ENCODE assay signal across 25 mouse cellular contexts in the genomic region with DNA sequence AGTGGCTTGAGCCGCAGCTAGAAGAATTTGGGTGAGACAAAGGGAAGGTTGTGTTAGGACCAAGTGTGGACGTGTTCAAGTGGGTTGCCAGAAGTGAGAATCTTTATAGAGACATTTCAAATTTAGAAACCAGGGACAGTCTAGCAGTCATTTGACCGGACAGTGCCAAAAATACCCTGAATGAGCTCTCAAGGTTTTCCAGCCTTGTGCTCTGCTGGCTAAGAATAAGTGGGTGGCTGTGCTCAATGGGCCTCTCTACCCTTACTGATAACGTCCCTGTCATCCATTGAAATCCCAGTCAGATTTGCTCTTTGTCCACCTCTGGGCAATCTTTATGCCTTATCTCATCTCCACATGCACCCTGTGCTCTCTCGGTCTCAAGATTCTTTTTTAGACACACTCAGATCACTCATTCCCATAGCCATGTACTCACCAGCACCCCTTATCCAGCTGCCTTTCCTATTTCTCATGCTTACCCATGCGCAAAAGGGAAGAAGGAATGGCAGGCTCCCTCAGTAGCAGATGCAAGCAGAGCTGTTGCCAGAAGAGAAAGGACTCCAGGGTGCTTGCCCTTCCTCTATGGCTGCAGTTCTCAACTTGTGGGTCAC.
DNase-seq lines count a peak whose midpoint lies in the region; ATAC-seq and TF ChIP-seq lines count a peak whose summit lies in the region.
"Had no signal": no experiment of that assay in that cellular context is flagged by ENCODE, and none has a peak within 500 bp of the region (broad histone marks: within the 10 kb centered on the region; RNA-seq: fewer than 3 reads in every experiment).

No protein-coding gene starts in this region.

- no peak overlapping the region for H3K4me3 ChIP-seq in gastrocnemius, adult 2 months
- H3K4me3 ChIP-seq in heart, adult 2 months = no peak overlapping the region
- H3K4me3 ChIP-seq in heart, embryonic 12.5 days = no peak overlapping the region
- no peak overlapping the region for H3K4me3 ChIP-seq in heart, postnatal 0 days (ENCODE audit: low read depth, low read length)
- H3K4me3 ChIP-seq in midbrain, embryonic 14.5 days (replicated peaks; ENCODE audit: low read depth, low read length) = no peak overlapping the region
- H3K4me3 ChIP-seq: embryonic facial prominence, embryonic 10.5 days; embryonic facial prominence, embryonic 15.5 days; forebrain, embryonic 13.5 days; limb, embryonic 12.5 days; liver, embryonic 15.5 days; lung, embryonic 15.5 days; midbrain, embryonic 10.5 days had no signal

- peak overlapping the region; percentile 83 for H3K27ac ChIP-seq in gastrocnemius, adult 2 months
- peak overlapping the region; percentile 87 for H3K27ac ChIP-seq in heart, adult 2 months
- H3K27ac ChIP-seq in heart, embryonic 12.5 days (ENCODE audit: poor library complexity, severe bottlenecking) = peak overlapping the region; percentile 91
- H3K27ac ChIP-seq in heart, postnatal 0 days (ENCODE audit: low read depth) = peak overlapping the region; percentile 83
- H3K27ac ChIP-seq in midbrain, embryonic 14.5 days (replicated peaks; ENCODE audit: low read depth, low read length) = no peak overlapping the region
- H3K27ac ChIP-seq: embryonic facial prominence, embryonic 10.5 days; embryonic facial prominence, embryonic 15.5 days; forebrain, embryonic 13.5 days; hindbrain, embryonic 14.5 days; limb, embryonic 12.5 days; liver, embryonic 15.5 days; lung, embryonic 15.5 days; midbrain, embryonic 10.5 days had no signal

- H3K36me3 ChIP-seq in heart, adult 2 months (ENCODE audit: control insufficient read depth, insufficient read depth, low read length) = peaks cover 8% of the 10 kb centered on the region; the same call in 1 of the 2 replicates
- peaks cover 7% of the 10 kb centered on the region; the same call in 1 of the 2 replicates for H3K36me3 ChIP-seq in heart, embryonic 12.5 days
- H3K36me3 ChIP-seq in heart, postnatal 0 days (replicated peaks; ENCODE audit: control insufficient read depth, insufficient read depth, low read length) = 0 out of 2 replicates have a peak, but pooled peaks cover 6% of the 10 kb centered on the region
- H3K36me3 ChIP-seq in midbrain, embryonic 14.5 days (ENCODE audit: control insufficient read depth, insufficient read depth, low read length) = no peaks in the 10 kb centered on the region
- H3K36me3 ChIP-seq: embryonic facial prominence, embryonic 10.5 days; limb, embryonic 12.5 days; liver, embryonic 15.5 days; lung, embryonic 15.5 days; midbrain, embryonic 10.5 days had no signal

- no peak for DNase-seq in gastrocnemius, adult 2 months
- no peak for DNase-seq in gastrocnemius, postnatal 14 days
- peak in 1 of 2 experiments; percentile 69 for DNase-seq in heart, adult 2 months
- peak; percentile 80 for DNase-seq in heart, postnatal 0 days (ENCODE audit: low spot score)
- DNase-seq in midbrain, embryonic 14.5 days = no peak
- no peak for DNase-seq in kidney, postnatal 14 days
- DNase-seq in left cerebral cortex, postnatal 4 days = no peak
- DNase-seq: adrenal gland, adult 8-10 months; cerebellum, adult 8-10 months; cerebellum, postnatal 25 days; gastrocnemius, postnatal 36 days; kidney, postnatal 25 days; thymus, adult 2 months; thymus, postnatal 36 days had no signal

- H3K9me3 ChIP-seq in heart, embryonic 12.5 days (replicated peaks) = no peaks in the 10 kb centered on the region
- no peaks in the 10 kb centered on the region for H3K9me3 ChIP-seq in heart, postnatal 0 days (replicated peaks; ENCODE audit: control insufficient read depth, low read length)
- H3K9me3 ChIP-seq in midbrain, embryonic 14.5 days (ENCODE audit: control insufficient read depth, low read length) = no peaks in the 10 kb centered on the region
- H3K9me3 ChIP-seq: embryonic facial prominence, embryonic 10.5 days; embryonic facial prominence, embryonic 15.5 days; forebrain, embryonic 13.5 days; limb, embryonic 12.5 days; liver, embryonic 15.5 days; lung, embryonic 15.5 days; midbrain, embryonic 10.5 days had no signal

- no peaks in the 10 kb centered on the region for H3K27me3 ChIP-seq in heart, adult 2 months (ENCODE audit: control insufficient read depth, insufficient read depth, low read length)
- no peaks in the 10 kb centered on the region for H3K27me3 ChIP-seq in heart, embryonic 12.5 days (replicated peaks)
- no peaks in the 10 kb centered on the region for H3K27me3 ChIP-seq in heart, postnatal 0 days (ENCODE audit: control insufficient read depth, insufficient read depth, low read length)
- H3K27me3 ChIP-seq in midbrain, embryonic 14.5 days (ENCODE audit: control insufficient read depth, insufficient read depth, low read length) = no peaks in the 10 kb centered on the region
- H3K27me3 ChIP-seq: embryonic facial prominence, embryonic 15.5 days; forebrain, embryonic 13.5 days; limb, embryonic 12.5 days; liver, embryonic 15.5 days; lung, embryonic 15.5 days had no signal

- 0 out of 2 replicates have a peak overlapping the region, but pooled peaks have one; percentile 23 for H3K4me2 ChIP-seq in heart, embryonic 12.5 days
- no peak overlapping the region for H3K4me2 ChIP-seq in heart, postnatal 0 days (ENCODE audit: low read depth, low read length)
- H3K4me2 ChIP-seq in midbrain, embryonic 14.5 days (ENCODE audit: low read length) = no peak overlapping the region
- H3K4me2 ChIP-seq: embryonic facial prominence, embryonic 15.5 days; forebrain, embryonic 13.5 days; hindbrain, embryonic 14.5 days; limb, embryonic 12.5 days; liver, embryonic 15.5 days; lung, embryonic 15.5 days had no signal

- ATAC-seq in heart, embryonic 12.5 days (ENCODE audit: insufficient number of reproducible peaks, low FRiP score) = peak; percentile 81
- peak; percentile 84 for ATAC-seq in heart, postnatal 0 days (ENCODE audit: insufficient read depth, low read depth)
- ATAC-seq in midbrain, embryonic 14.5 days (ENCODE audit: low FRiP score, low TSS enrichment) = no peak
- ATAC-seq: activated CD4-positive, CD25-positive, alpha-beta regulatory T cell, adult 4 months; forebrain, embryonic 13.5 days; intestine, postnatal 0 days had no signal

- H3K9ac ChIP-seq in heart, adult 2 months (ENCODE audit: low read depth, low read length) = no peak overlapping the region; the same call in 1 of the 2 replicates
- no peak overlapping the region for H3K9ac ChIP-seq in heart, embryonic 12.5 days
- no peak overlapping the region for H3K9ac ChIP-seq in heart, postnatal 0 days (replicated peaks; ENCODE audit: low read depth, low read length)
- no peak overlapping the region for H3K9ac ChIP-seq in midbrain, embryonic 14.5 days (replicated peaks; ENCODE audit: low read length)
- H3K9ac ChIP-seq: embryonic facial prominence, embryonic 15.5 days; forebrain, embryonic 13.5 days; hindbrain, embryonic 14.5 days; limb, embryonic 12.5 days; liver, embryonic 15.5 days; lung, embryonic 15.5 days had no signal

- intact Hi-C loops in gastrocnemius, adult 2 months (cut with DNase I) = no loop called here
- intact Hi-C loops in gastrocnemius, postnatal 14 days (cut with DNase I; ENCODE audit: low total_unique reads) = no loop called here
- intact Hi-C loops in heart, adult 2 months (cut with DNase I) = no loop called here
- intact Hi-C loops in left cerebral cortex, postnatal 4 days (cut with DNase I) = no loop called here

- TF ChIP-seq EP300 in heart, adult 2 months (IDR thresholded peaks at IDR 0.05; ENCODE audit: insufficient read depth, low read depth, low read length) = peak; percentile 75; the same call in 1 of the 2 replicates
- peak; percentile 59; the same call in 1 of the 2 replicates for TF ChIP-seq EP300 in heart, postnatal 0 days (IDR thresholded peaks at IDR 0.05; ENCODE audit: low read depth)

- peaks cover 15% of the 10 kb centered on the region for H3K4me1 ChIP-seq in heart, adult 2 months (ENCODE audit: control insufficient read depth, insufficient read depth, low read length)
- H3K4me1 ChIP-seq in heart, embryonic 12.5 days (replicated peaks) = peaks cover 45% of the 10 kb centered on the region
- peaks cover 44% of the 10 kb centered on the region for H3K4me1 ChIP-seq in heart, postnatal 0 days (ENCODE audit: control insufficient read depth, insufficient read depth)
- no peaks in the 10 kb centered on the region for H3K4me1 ChIP-seq in midbrain, embryonic 14.5 days (ENCODE audit: control insufficient read depth, insufficient read depth, low read length)
- H3K4me1 ChIP-seq: forebrain, embryonic 13.5 days; liver, embryonic 15.5 days; midbrain, embryonic 10.5 days had no signal

- H3K79me2 ChIP-seq in heart, adult 2 months (replicated peaks; ENCODE audit: control insufficient read depth, insufficient read depth, low read length) = no peaks in the 10 kb centered on the region

- 64% methylated on average over 6 of the region's 6 CpGs for WGBS in heart, adult 2 months
- 36% methylated on average over 6 of the region's 6 CpGs for WGBS in heart, embryonic 12.5 days
- 33% methylated on average over 6 of the region's 6 CpGs for WGBS in heart, postnatal 0 days
- 88% methylated on average over 6 of the region's 6 CpGs for WGBS in midbrain, embryonic 14.5 days

- TF ChIP-seq CTCF in gastrocnemius, adult 2 months (IDR thresholded peaks at IDR 0.05) = no peak
- TF ChIP-seq CTCF in heart, adult 2 months (IDR thresholded peaks at IDR 0.05) = no peak
- no peak for TF ChIP-seq CTCF in heart, postnatal 0 days (IDR thresholded peaks at IDR 0.05; ENCODE audit: low read depth)

- TF ChIP-seq POLR2A in heart, adult 2 months (IDR thresholded peaks at IDR 0.05; ENCODE audit: insufficient read depth, low read depth, low read length) = no peak
